Mouse (Mus musculus): ENCODE measurements around the gene Fam160b1.

Fam160b1 gene

DNA sequence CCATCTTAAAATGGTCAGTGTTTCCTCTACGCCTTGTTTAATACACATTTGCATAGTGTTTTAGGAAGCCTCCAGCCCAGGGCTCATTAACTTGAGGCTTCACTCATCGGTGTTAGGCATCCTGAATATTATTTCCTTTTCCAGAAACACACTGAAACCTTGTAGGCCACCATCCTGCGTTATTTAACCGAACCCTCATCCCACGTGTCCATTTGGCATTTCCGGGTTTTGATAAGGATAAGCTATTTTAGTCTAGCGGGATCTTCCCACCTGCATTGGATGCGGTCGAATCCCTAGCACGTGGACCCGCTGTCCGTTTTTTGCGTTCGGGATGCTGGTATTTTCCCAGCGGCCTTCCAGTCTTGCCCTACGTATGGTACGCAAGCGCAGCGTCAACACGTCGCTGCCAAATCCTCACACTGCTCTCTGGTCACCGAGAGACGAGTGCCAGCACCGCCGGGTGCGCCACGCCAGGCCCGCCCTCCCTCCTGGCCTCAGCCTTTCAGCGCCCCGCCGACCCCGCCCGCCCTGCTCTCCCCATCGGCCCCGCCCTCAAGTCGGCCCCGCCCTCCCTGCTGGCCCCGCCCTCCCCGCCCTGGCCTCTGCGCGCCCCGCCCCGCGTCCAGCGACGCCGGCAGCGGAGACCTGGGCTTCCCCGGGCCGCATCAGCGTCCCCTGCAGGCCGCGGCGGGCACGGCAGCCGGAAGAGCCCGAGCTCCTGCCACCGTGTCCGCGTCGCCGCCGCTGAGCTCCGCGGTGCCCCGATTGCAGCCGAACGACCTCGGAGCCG lies at the start of gene Fam160b1:
TSS of gene Fam160b1 (plus strand) at position 340 of the 790 bp plus-strand sequence.
- peak; percentile 88 to 92 for DNase-seq (ENCODE audit: low spot score in 2 of 2)

DNA sequence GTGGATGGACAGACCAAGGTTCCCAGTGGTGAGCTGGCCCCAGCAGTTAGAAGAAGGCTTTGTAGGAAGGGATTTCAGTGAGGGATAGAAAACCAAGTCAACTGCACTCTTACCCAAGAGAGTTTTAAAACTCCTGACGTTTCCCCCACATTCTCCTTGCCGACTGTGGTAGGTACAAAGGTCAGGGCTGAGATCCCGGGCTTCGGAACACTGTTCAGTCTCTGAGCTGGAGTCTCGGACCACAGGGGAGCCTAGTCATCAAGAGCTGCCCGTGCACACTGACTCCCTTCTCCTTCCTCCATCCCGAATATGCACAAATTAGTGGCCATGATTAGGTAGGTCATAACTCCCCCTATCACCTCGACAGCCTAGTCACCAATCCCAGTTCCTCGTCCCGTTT lies 47.3 kb upstream of the Fam160b1 start:
- no peak for DNase-seq (ENCODE audit: low spot score in 2 of 2)

DNA sequence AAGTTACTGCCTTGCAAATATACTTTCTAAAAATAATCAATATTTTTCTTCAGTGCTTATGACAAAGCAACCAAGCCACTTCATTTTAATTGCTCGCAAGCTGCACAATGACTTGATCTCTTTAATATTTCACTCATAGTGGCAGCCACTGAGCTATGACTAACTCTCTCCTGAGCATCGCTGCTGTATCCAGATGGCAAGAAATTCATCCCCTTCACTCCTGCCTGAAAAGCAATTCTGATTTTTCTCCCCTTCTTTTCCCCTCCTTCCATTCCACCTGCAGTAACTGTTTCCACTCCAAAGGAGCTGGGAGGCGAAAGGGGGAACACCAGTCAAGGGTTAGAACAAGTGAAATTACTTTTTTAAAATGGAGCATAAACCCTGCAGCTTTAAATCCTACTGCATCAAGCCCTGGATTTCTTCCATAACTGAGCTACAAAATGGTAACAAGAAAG lies 46.6 kb upstream of the Fam160b1 start:
- no peak for DNase-seq (ENCODE audit: low spot score in 2 of 2)

DNA sequence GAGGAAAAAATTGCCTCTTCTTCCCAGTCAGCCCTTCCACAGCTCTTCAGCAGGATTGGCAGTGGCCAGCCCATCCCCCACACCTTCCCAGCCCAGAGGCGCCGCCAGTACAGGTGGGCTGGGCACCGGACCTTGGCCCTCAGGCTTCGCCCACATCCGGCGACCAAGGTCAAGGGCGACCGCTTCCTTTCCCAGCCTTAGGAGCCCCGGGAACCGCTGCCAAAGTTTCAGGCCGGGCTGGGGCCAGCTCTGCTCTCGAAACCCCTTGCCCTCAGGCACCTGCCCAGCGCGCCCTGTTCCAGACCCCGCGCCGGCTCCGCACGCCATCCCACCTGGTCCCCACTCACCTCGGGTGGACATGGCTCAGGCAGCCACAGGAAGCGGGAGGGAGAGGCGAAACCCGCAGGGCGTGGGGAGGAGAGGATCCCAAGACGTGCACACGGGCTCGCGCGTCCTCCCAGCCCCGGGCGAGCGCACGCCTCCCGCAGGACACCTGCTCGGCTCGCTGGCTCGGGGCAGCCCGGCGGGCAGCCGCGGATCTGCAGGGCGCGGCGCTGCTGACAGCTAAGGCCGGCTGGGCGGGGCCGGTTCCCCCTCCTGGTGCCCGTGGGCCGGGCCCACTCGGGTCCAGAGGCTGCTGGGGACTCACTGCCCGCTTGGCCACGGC lies 46.0 kb upstream of the Fam160b1 start, which contains the start of gene Ablim1:
TSS of gene Ablim1 (minus strand) at position 574 of the 667 bp plus-strand sequence.
- peak; percentile 4 to 11 for DNase-seq (ENCODE audit: low spot score in 2 of 2)

DNA sequence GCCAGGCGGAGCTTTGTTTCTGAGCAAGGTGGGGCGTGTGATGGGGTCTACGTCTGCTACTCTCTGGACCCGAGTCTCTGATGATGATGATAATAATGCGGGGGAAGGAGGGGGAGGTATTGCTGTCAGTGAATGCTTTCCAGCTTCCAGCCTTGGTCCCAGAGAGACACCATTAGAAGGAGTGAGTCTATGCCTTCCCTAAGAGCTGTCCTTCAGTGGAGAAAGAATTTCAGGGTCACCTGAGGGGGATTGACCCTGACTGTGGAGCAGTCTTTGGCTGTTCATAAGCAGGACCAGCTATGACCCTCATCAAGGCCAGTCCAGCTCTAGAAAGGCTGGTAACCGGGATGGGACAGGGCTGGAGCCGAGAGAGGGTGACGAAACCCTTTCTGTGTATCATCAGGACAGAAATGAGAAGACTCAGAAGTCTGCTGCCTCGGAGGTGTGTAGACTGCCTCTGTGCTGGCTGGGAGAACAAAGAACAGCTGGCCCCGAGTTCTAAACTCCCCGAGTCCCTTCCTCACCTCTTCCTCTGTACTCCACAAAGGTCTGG lies 45.4 kb upstream of the Fam160b1 start:
- DNase-seq (ENCODE audit: low spot score in 2 of 2) = no peak

DNA sequence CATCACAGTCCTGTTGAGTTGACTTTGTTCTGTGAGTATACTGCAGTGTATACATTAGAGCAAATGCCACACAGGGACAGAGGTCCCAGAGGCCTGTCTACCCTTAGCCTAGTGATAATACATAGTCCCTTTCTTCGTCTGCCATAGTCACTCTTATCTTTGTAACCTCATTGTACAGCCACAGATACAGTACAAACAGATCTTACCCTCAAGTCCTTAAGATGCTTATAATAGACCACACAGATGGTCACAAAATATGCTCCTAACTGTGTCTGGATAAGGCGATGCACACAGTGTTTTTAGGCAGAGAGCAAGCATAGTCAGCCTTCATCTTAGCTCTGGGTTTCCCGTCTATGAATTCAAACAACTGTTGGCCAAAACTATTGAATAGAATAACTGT lies 43.9 kb upstream of the Fam160b1 start:
- DNase-seq (ENCODE audit: low spot score in 2 of 2) = no peak

DNA sequence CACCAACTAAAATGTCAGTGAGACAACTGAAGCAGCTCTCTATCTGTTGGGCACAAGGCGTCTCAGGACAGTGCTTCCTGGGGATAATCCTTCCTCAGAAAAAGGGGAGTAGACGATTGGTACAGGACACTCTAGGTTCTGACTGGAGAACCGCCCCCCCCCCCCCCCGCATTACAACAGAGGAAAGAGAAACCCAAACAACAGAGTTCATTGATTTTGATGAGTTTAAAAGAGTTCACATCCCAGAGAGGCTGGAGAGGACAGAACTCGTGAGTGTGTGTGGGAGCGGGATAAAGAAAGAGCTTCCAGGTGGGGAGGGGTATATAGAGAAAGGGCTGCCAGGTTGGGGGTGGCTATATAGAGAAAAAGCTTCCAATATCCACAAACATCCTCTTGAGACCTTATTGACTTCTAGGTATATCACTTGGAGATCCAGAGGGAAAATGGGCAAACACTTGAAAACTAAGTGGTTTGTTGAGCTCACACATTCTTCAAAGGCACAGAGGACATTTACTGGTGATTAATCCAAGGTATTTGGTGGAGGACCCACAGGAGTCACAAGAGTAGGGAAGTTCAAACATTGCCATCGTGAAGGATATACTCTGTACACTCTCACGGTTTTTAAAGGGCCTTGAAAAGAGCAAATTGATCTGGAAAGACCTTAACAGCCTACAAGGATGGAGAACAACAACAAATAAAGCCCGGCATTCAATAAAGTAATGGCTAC lies 39.7 kb upstream of the Fam160b1 start:
- no peak for DNase-seq (ENCODE audit: low spot score in 2 of 2)

DNA sequence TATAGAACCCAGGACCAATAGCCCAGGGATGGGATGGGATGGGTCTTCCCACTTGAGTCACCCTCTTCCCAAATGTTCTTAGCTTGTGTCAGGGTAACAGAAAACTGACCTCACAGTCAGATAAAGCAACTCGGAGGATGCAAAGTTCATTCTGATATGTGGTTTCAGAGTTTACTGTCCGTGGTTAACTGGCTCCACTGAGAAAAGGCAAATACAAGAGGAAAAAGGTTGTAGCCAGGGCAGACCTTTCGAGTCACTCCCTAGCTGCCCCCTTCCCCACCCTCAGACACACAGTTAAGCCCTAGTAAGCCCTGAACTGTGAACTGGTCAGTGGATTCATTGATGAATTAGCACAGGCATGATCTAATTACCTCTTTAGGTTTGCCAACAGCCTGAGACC lies 38.6 kb upstream of the Fam160b1 start:
- no peak for DNase-seq (ENCODE audit: low spot score in 2 of 2)

DNA sequence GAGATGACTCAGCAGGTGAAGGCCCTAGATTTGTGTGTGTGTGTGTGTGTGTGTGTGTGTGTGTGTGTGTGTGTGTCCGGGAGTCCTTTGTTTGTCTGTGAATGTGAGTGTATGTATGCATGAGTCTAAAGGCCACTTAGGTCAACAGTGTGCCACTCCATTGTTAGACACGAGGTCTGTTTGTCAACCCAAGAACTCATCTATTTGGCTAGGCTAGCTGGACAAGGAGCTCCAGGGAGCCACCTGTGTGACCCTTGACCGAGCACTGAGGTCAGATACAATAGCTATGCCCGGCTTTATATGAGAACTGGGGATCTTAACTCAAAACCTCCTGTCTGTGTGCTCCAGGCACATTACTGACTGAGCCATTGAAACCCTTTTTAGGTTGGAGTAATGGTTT lies 38.0 kb upstream of the Fam160b1 start:
- DNase-seq (ENCODE audit: low spot score in 2 of 2) = no peak

DNA sequence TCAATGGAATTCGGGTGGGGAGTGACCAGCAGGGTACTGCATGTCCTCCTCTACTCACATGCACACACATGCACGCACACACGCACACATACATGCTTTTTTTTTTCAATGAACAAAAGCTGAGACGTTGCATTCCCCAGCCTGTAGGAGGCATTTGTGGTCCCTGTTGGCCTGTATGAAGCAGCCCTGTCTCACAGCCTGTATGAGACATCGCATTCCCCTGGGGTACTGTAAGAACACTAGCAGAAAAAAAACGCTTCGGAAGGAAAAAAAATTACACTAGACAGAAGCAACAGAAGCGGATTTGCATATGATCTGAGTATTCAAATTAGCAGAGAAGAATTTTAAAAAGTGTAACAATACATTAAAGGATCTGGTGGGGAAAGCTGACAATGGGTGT lies 37.4 kb upstream of the Fam160b1 start:
- DNase-seq (ENCODE audit: low spot score in 2 of 2) = no peak

DNA sequence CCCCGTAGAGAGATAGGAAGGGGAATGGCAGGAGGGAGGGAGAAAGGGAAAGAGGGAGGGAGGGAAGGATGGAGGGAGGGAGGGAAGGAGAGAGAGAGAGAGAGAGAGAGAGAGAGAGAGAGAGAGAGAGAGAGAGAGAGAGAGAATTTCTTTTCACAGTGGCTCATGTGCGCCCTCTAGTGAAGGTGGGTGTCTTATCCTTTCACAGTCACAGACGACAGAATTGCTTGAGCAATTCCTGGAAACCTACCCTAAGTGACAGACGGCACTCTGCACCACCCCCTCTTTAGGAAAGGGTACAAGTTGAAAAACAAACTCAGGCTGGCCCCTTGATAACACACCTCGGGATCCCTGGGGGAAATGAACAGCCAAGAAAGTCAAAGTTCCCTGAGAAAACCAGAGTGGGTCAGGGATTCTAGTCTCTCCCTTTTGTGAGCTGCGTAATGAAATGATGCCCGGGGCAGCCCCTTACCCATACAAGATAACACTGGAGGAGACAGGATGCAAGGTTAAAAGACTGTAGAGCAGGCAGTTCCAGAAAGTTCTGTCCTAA lies 34.7 kb upstream of the Fam160b1 start:
- peak; percentile 39 to 57 for DNase-seq (ENCODE audit: low spot score in 2 of 2)

DNA sequence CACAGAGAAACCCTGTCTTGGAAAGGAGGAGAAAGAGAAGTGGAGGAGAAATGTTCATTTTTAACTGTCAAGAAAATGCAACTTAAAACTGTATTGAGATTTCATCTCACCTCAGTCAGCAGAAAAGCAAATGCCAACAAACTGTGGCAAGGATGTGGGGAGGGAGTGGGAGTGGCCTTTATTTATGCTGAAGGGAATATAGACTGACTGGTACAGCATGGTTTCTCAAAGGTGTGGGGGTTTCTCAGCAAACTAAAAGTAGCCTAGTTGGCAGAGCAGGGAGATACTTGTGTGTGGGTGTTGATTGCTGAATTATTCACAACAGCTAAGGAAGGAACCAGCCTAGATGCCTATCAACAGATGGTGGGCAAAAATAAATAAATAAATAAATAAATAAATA lies 32.8 kb upstream of the Fam160b1 start:
- DNase-seq (ENCODE audit: low spot score in 2 of 2) = no peak

DNA sequence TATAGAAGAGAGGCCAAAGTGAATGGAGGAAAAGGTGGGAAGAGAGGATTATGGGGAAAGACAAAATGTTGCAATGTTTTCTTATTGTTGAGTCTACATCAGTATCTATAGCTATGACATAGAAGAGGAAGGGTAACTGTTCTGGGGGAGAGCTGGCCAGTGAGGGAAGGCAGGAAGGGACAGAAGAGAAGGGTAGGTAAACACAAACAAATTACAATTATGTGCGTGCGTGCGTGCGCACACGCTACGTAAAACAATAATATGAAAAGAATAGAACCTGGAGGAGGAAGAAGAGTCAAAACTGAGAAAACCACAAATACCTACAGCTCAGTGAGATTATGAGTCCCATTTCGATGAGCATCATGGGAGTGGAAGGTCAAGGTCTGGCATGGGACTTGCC lies 32.2 kb upstream of the Fam160b1 start:
- no peak for DNase-seq (ENCODE audit: low spot score in 2 of 2)

DNA sequence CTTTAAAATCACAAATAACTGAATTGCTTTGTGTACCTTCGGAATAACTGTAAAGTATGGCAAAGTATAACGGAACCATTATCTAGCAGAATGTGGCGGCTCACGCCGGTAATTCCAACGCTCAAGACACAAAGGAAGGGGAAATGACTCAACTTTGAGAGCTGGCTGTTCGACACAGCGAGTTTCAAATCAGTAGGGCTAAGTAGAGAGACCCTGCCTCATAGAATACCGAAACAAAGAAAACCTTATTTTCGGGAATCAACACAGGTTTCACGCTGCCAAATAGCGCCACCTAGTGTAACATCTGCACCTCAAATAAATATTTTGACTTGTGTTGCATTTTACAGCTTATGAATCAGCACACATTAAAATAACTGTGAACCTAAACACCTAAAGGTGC lies 31.7 kb upstream of the Fam160b1 start:
- peak; percentile 13 to 41 for DNase-seq (ENCODE audit: low spot score in 2 of 2)

DNA sequence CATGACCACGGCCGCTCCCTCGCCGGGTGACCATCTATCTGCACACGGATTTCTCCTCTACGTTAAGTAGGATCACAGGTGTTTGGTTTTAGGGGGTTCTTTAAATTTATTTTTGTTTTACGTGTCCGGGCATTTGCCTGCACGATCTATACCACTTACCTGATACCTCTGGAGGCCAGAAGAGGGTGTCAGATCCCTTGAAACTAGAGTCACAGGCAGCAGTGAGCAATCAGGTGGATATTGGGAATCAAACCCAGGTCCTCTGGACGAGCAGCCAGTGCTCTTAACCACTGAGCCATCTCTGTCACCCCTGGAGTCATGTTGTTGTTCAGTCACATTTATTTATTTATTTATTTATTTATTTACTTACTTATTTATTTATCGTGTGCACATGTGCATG lies 30.2 kb upstream of the Fam160b1 start:
- DNase-seq (ENCODE audit: low spot score in 2 of 2) = no peak

DNA sequence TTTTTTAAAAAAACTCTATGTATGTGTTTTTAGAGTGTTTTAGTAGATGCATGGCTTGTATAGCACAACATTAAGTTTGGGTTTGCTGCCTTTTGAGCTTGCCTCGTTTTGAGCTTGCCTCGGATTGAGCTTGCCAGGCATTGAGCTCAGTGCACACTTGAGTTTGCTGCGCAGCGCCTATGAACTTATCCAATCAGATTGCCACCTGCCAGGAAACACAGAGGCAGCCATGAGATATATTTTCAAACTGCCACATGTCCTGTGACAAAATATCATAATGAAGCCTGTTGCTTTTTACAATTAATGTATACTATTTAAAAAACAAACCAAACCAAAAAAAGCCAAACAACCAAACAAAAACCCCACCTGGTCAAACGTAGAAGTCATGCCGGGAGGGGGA lies 29.2 kb upstream of the Fam160b1 start:
- DNase-seq (ENCODE audit: low spot score in 2 of 2) = no peak

DNA sequence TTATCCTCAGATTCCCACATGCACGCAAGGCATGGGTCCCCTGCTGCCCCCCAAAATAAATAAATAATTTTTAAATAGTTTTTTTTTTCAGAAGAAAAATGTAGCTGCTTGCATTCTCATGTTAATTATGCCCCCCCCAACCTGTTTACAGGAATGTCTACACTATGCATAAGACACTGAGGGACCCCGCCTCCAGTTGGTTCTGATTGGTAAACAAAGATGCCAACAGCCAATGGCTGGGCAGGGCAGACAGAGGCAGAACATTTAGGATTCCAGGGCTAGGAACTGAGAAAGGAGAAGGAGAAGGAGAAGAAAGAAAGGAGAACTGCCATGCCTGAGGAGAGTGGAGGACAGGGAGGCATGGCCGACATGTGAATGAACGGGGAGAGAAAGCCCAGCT lies 27.1 kb upstream of the Fam160b1 start:
- no peak for DNase-seq (ENCODE audit: low spot score in 2 of 2)

DNA sequence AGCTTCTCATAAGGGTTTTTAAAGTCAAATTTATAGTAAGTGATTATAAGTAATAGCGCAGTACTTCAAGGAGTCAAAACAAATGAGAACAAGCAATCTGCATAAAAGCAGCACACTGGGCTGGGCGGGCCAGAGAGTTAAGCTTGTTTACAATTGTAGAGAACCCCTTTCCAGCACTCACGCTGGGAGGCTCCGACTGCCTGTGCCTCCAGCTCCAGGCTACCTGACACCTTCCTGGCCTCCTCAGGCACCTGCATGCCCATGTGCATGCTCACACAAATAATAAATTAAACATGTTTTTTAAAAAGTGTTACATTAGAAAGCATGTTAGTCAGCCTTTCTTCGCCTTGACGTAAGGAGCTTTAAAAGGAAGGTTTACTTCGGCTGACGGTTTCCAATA lies 25.3 kb upstream of the Fam160b1 start:
- DNase-seq (ENCODE audit: low spot score in 2 of 2) = no peak

DNA sequence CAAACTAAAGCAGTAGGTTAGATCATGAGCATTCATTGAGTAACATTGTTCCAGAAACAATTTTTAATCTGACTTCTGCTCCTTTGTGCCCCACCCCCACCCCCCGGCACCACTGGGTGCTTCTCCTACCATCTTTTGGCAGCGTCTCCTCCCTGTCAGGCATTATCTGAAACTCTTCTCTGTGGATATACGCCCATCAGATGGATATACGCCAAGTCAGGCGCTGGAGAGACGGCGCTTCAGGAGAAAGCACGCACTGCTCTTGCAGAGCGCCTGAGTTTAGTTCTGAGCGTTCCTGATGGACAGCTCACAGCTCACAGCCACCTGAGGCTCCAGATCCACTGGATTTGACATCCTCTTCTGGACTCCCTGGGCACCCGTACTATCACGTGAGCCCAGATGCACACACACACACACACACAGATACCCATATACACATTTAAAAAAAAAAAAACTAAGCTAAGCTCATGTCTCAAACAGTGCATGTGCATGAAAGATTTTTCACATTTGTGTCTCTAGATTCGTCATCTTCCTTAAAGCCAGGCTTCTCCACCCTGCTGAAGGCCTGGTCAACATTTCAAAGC lies 21.1 kb upstream of the Fam160b1 start:
- no peak for DNase-seq (ENCODE audit: low spot score in 2 of 2)

DNA sequence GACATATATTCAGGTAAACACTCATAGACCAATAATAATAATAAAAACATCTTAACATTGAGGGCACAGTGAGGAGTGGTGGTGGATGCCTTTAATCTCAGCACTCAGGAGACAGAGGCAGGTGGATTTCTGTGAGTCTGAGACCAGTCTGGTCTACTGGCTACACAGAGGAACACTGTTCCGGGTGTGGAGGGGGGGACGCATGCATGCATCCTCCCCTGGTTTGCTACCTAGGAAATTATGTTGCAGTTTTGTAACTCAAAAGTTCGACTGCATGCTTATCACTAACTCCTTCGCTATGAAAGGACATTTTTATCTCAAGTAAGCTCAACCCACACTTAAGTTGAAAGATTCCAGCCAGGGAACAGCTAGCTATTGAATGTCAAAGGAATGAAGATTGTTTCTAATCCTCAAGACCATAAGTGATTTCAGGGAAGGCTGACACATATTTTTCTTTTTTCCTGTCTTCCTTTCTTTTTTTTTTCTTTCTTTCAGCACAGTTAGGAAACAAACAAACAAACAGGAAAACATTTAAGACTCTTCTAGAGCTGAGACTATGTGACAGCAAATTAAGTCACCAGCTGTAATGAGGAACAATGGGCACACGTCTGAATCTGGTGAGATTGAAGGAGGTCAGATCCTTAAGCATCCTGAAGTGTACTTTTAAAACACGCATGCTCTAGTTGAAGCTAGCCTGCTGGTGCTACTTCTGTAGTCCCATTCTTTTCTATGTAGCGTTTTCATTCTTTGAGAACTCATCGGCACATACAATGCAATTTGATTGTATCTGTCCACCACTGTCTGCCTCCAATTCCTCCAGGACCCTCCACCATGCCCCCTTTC lies 19.4 kb upstream of the Fam160b1 start:
- no peak for DNase-seq (ENCODE audit: low spot score in 2 of 2)

DNA sequence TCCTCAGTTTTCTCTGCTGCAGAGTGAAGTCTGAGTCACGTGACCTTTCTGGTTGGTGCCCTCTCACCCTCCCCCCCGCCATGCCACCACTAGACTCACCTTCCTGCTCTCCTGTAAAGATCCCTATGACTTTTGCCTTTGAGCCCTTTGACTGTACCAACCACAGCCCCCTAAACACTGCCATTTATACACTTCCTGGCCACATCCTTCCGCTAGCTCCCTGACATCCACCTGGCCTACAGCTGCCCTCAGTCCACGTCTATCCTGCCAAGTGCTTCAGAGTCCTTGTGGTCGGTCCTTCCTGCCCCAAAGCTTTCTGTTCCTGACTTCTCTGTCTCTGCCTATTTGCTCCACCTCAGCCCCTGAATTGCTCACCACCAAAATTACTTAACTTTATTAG lies 16.6 kb upstream of the Fam160b1 start:
- DNase-seq (ENCODE audit: low spot score in 2 of 2) = peak; percentile 16
